Mouse (Mus musculus) left cerebral cortex, adult 11 months (tissue): ENCODE measurements around the gene Tspan9.

Experiments used
- DNase-seq: peaks from one replicate; pipeline ENCODE4 v3.0.0; 2022; ENCODE audit warnings: low spot score

Gene Tspan9

DNA sequence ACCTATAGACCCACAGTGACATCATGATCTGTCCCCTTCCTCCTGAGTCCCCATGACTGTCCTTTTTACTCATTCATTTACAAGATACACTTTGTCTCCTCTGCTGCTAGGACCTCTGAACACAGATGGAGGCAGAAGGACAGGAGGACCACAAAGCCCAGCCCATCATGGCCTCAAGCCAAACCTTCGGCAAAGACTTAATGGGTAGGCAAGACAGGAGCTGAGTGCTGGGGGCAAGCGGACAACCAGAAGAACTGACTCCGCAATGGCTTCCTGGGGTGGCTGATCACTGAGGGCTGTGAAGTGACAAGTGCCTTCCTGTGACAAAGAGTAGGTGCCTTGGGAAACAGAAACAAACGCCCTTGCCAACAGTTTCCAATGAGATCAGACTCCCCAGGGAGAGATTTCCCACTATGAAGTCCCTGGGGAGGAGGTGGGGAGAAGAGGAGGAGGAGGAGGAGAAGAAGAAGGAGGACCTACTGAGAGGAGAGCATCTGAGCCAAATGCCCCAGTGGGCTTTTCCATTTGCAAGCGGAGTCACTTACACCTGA lies 67.9 kb downstream of the Tspan9 start:
- DNase-seq, result no peak

- DNase-seq, result no peak
Measured at GRCm38 (mm10) chr6:128070921-128071558, 72.4 kb downstream of the Tspan9 start.

GRCm38 (mm10) chr6:128070072-128070872 lies 73.1 kb downstream of the Tspan9 start:
- DNase-seq, result no peak

- no peak for DNase-seq
Measured at GRCm38 (mm10) chr6:128068144-128068543, 75.2 kb downstream of the Tspan9 start.

DNA sequence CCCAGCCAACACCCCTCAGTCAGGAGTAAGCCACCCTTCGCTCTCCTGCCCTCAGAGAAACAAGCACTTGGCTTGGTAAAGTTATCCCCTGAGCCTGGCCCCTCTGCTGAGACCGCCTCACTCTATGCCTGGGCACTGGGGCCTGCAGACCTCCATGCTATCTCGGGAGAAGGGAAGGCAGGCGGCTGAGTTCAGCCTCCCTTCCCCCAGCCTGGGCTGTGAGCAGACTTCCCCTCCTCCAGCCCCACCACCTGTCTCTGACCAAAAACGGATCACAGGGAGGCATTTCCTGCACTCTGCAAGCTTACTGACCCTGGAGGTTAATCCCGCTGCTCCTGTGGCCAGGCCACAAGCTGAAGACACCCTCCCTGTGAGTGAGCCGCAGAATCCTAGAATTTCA lies 77.4 kb downstream of the Tspan9 start:
- no peak for DNase-seq

DNA sequence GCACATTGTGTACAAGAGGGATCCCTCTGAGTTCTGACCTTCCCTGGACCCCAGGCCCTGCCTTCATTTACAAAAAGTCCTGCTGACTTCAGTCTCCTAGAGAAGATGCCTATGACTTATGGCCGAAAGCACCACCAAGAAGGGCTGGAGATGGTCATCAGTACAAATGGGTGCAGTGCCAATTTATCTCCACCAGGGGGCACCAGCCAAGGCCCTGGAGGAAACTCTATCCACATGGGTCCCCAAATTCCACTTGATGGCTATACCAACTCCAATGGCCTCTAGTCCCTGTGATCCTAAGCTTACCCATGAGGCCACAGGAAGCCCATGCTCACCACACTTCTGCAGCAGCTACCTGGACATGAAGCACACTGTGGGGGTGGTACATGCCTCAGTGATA lies 79.9 kb downstream of the Tspan9 start:
- DNase-seq, result no peak

DNA sequence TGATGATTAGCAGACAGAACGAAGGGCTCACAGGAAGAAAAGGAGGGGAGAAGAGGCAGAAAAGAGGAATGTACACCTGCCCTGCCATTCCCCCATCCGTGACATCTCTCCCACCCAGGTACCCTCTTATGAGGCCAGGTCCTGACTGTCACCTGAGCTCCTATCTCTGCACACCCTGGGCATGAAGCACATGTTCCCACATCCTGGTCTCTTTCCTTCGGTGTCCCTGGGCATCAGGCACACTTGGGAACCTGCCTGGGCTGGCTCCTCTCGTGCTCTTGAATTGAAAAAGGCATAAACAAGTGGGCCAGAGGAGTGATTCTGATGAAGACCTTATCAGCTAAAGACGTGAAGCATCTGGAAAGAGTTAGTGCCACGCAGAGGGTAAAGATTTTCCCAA lies 80.6 kb downstream of the Tspan9 start:
- DNase-seq, result no peak

DNA sequence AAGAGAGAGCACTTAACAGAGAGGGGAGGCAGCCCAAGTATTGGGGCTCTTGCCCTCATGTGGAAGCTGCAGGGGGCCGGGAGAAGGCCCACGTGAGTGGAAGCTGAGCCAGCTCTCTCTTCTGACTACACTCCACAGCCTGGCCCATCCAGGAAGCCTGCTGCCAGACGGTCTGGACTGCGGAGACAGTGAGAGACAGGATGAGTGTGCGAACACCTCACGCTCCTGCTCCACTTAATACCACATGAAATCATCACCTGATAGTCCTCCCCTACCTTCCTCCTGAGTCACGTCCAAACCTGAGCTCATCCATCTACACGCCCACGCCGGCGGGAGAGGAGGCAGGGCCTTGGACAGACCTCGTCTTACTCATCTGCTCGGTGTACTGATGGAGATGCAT lies 81.2 kb downstream of the Tspan9 start:
- DNase-seq, result no peak

DNA sequence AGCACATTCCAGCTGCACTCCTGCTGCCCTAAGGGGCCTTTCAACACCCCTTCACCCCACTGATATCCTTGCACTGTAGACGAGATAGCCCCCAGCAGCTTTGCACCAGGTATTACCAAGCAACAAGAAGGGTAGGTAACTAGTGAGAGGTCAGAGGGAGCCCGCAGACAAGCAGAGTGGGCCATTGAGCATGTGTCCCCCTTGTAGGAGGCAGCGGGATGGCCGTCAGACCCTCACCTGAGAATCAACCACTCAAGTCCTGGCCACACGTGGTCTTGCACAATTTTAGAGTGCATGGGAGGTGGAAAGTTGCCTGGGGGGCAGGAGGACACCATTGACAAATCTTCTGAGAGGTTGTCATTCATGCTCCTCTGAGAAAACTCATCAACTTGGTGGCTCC lies 82.1 kb downstream of the Tspan9 start:
- no peak for DNase-seq

GRCm38 (mm10) chr6:128058570-128058969 lies 84.8 kb downstream of the Tspan9 start:
- no peak for DNase-seq

DNA sequence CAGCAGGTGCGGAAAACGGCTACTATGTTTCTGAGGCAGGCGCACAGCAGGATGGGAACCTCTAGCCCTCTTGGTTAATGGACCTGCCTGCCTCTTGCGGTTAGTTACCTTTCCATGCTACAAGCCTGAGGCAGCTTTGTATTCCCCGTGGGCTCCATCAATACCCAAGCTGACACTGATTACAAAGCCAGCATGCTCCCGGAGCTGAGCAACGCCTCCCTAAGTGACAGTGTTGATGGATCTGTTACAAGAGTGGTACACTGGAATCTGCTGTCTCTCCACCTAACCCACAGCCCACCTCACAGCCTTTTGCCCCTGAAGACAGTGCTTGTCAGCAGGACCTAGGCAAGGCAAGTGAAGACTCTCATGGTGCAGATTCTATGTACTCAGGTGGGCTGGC lies 85.2 kb downstream of the Tspan9 start:
- DNase-seq, result no peak

DNA sequence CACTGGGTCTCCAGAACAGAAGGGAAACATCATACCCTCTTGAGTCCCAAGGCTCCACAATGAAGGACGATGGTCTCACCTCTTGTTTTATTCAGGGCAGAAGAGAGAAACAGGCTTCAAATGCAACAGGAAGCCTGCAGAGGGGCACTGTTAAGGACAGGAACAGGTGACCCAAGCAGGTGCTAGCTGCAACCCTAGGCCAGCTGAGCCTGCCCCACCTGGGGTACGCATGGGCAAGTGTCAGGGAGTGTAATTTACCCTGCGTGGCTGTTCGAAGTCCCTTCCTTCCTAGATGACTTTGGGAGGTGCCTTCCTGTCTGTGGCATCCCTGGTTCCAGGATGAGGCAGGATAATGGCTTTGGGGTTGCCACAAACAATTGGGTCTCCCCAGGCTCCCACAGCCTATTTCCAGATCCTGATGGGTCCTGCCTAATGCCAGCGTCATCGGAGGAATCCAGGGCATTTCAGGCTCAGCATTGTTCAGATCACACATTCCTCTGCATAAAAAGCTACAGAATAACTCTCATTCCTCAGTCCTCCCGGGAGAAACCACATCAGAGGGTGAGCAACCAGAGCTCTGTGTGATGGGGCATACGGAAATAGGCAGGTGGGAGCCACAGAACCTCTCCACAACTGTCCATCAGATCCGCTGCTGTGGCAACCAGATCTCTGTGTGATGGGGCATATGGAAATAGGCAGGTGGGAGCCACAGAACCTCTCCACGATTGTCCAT lies 90.2 kb downstream of the Tspan9 start:
- DNase-seq, result no peak

DNA sequence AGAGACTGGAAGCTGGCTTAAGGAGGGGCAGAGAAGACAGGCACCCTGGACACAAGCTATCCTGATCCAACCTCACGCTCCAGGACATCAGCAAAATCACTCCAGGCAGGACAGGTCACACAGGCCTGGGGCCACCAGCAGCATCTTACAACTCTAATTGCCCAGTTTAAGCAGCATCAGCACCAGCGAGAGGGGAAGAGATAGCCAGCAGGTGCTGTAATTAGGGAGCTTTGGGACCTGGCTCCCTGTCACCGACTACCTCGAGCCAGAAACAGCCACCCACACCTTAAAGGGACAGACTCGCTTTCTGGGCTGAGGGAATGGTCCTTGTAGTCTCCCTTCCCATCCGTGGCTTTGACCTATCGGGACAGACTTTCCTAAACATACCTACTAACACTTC lies 95.7 kb downstream of the Tspan9 start:
- DNase-seq, result no peak

GRCm38 (mm10) chr6:128047239-128047638 lies 96.2 kb downstream of the Tspan9 start:
- no peak for DNase-seq

DNA sequence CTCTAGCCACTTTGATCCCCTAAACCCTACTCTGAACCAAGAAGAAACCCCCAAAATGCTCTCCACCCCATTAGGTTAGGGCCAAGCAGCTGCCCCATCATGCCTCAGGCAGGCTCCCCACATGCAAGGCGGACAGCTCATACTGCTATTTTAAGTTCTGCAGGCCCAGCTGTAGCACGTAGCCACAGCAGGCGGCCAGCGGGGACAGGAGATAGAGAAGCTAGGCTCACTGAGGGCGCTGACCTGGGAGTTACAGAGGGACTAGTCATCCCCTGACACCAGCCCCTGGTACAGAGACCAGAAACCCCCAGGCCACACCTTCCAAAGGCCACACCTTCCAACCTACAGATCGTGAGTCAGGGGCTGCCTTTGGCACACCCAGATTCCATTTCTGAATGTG lies 96.6 kb downstream of the Tspan9 start:
- no peak for DNase-seq

DNA sequence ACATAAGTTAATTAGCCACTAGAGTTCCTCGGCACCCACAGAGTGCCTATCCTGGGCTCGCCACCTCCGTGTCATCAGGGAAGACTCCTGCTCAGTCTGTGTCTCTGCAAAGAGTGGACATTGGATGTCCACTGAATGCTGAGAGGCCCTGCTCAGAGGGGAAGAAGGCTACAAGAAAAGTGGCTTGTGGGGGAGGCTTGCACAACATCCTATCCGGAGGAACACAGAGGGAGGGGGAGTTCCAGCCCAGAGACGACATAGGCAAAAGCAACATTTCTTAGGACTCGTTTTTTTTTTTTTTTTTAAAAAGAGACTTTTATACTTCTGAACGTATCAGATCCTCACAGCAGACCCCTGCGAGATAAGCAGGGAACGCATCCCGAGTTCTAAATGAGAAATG lies 98.7 kb downstream of the Tspan9 start:
- no peak for DNase-seq

DNA sequence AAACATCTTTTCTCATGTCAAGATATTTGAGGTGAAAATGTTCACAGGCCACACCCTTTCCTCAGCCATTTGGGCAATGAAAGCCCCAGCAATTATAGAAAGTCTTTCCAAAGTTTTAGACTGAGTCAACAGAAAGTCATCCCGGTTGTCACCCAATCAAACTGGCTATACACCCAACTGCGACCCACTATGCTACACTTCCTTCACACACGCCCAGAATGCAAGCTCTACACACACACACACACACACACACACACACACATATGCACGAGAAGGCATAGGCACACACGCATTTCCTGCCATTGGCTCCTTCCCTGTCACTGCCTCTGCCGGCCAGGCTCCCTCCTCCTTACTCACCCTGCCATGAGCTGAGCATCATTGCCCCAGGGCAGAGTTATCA lies 99.9 kb downstream of the Tspan9 start:
- DNase-seq, result no peak

DNA sequence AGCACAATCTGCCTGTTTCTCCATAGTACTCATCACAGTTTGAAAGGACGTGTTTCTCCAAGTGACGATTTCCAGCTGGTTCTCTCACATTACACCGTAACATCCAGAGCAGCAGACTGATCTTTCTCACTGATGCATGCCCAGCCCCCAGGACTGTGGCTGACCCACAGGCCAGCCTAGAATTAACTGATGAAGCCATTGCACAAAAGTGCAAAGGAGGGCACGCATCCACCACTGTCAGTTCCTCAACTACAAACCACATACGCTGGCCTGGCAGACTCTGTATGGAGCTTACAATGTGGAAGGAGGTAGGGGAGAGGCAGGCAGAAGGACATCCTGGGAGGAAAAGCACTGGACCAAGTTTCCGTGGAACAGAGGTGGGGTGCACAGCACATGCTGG lies 101.6 kb downstream of the Tspan9 start:
- DNase-seq, result no peak

GRCm38 (mm10) chr6:128039077-128039766 lies 104.2 kb downstream of the Tspan9 start:
- no peak for DNase-seq

DNA sequence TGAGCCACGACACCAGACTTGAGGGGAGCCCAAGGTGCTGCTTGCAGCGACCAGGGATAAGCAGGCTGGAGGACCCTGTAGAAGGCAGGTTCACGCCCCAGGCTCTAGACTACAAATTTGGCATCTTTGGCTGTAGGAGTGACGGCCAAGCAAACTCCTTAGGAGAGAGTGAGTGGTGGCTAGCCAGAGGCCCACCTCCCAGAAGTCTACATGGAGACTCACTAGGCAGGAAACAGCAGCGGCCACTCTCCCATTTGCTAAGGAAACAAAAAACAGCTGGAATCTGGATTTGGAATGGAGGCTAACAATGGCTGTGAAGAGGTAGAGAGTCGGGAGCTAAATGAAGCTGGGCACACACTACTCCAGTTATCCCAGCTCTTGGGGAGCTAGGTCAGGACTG lies 104.8 kb downstream of the Tspan9 start:
- no peak for DNase-seq

DNA sequence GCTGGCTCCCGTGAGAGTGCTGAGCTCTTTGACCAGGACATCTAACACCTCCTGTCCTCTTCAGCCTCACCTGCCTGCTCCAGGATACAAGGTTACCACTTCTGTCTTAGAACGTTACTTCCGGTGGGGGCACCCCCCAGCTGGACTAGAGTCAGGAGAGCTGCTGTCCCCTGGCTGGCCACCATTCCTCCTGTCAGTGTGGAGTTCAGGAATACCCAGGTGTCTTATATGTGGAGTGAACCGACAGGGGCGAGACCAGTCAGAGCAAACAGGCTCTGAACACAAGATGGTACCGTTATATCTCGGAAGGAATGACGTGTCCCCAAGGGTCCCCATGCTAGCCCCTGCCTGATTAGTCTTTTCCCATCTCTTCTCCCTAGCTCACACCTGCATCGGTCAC lies 106.8 kb downstream of the Tspan9 start:
- DNase-seq, result no peak

GRCm38 (mm10) chr6:128035930-128036309 lies 107.5 kb downstream of the Tspan9 start:
- DNase-seq, result no peak
